Mouse (Mus musculus) heart, embryonic 16.5 days (tissue): ENCODE measurements around the gene Hmgn5. TPM values are rescaled to one million over a fixed set of nuclear protein-coding genes. Genes with fewer than 3 reads are reported as not detected.

Experiments used
- polyA plus RNA-seq: library from polyadenylated mRNA; unstranded; fragments of >200 nt; fragmentation: Nextera tagmentation; extraction: Ambion mirVana; gene quantifications from 2 replicates; pipeline ENCODE4 v1.2.1, GENCODE M21; 2015

Hmgn5 gene
- polyA plus RNA-seq, 1 experiment from 2014 or later: 20.3 TPM

Other genes with a start within 250 kb of the Hmgn5 start
- gene Brwd3, start 179.0 kb downstream of the Hmgn5 start, polyA plus RNA-seq: 1.9 TPM in 2 replicates
- gene Sh3bgrl, start 82.0 kb upstream of the Hmgn5 start, polyA plus RNA-seq: 75.2 and 78.3 TPM in 2 replicates
- 0.08 TPM in 1 of 2 replicates, not detected in the other for gene Gm6377, start 183.4 kb upstream of the Hmgn5 start, polyA plus RNA-seq